Mouse (Mus musculus): ENCODE results near the gene Dus3l. TPM values are rescaled to one million over a fixed set of nuclear protein-coding genes. Genes with fewer than 3 reads are reported as not detected.

The Dus3l gene
- polyA plus RNA-seq, 1 experiment, result 40.1 TPM

- Histone ChIP-seq H3ac (ENCODE audit: control insufficient read depth, insufficient read length, low read depth) (no peak overlapping the region), H3K79me3 (ENCODE audit: low read depth) (no peaks in the 10 kb centered on the region), H3K4me3 (ENCODE audit: insufficient read depth, poor library complexity, severe bottlenecking) (no peak overlapping the region), H3K79me2 (ENCODE audit: control insufficient read depth, insufficient read depth) (no peaks in the 10 kb centered on the region), H3K27me3 (ENCODE audit: control insufficient read depth, insufficient read depth, insufficient read length) (peaks cover 34% of the 10 kb centered on the region), H3K36me3 (ENCODE audit: control insufficient read depth, insufficient read depth) (no peaks in the 10 kb centered on the region)
- TF ChIP-seq MAX (IDR thresholded peaks at IDR 0.05) (no peak), FOSL1 (IDR thresholded peaks at IDR 0.05; ENCODE audit: insufficient read depth, low read length, poor library complexity, severe bottlenecking) (no peak), CEBPB (IDR thresholded peaks at IDR 0.05; ENCODE audit: low read depth) (no peak), MYOD1 (IDR thresholded peaks at IDR 0.05; ENCODE audit: control insufficient read depth, insufficient read length, low read depth) (no peak), MYOG (IDR thresholded peaks at IDR 0.05; ENCODE audit: control insufficient read depth, extremely low read depth, insufficient read length) (no peak), CTCF (IDR thresholded peaks at IDR 0.05; ENCODE audit: control insufficient read depth, insufficient read depth, insufficient read length) (no peak), USF1 (IDR thresholded peaks at IDR 0.05; ENCODE audit: low read depth) (no peak)
Measured at GRCm38 (mm10) chr17:56728117-56728516, 36.4 kb upstream of the Dus3l start.

- TF ChIP-seq FOSL1 (IDR thresholded peaks at IDR 0.05; ENCODE audit: insufficient read depth, low read length, poor library complexity, severe bottlenecking), result no peak
- H3K36me3 ChIP-seq (ENCODE audit: control insufficient read depth, insufficient read depth), result no peaks in the 10 kb centered on the region
- H3K4me3 ChIP-seq (ENCODE audit: insufficient read depth, poor library complexity, severe bottlenecking), result no peak overlapping the region
- H3K79me2 ChIP-seq (ENCODE audit: control insufficient read depth, insufficient read depth), result no peaks in the 10 kb centered on the region
- H3K79me3 ChIP-seq (ENCODE audit: low read depth), result no peaks in the 10 kb centered on the region
- H3K27me3 ChIP-seq (ENCODE audit: control insufficient read depth, insufficient read depth, insufficient read length), result peaks cover 44% of the 10 kb centered on the region
- no peak overlapping the region for H3ac ChIP-seq (ENCODE audit: control insufficient read depth, insufficient read length, low read depth)
Measured at GRCm38 (mm10) chr17:56729151-56729550, 35.4 kb upstream of the Dus3l start.

- Histone ChIP-seq H3K36me3 (ENCODE audit: control insufficient read depth, insufficient read depth) (no peaks in the 10 kb centered on the region), H3K27me3 (ENCODE audit: control insufficient read depth, insufficient read depth, insufficient read length) (peaks cover 50% of the 10 kb centered on the region), H3K79me2 (ENCODE audit: control insufficient read depth, insufficient read depth) (no peaks in the 10 kb centered on the region), H3K79me3 (ENCODE audit: low read depth) (no peaks in the 10 kb centered on the region), H3ac (ENCODE audit: control insufficient read depth, insufficient read length, low read depth) (no peak overlapping the region), H3K4me3 (ENCODE audit: insufficient read depth, poor library complexity, severe bottlenecking) (no peak overlapping the region)
- TF ChIP-seq CEBPB (IDR thresholded peaks at IDR 0.05; ENCODE audit: low read depth), result no peak
- no peak for TF ChIP-seq MAX (IDR thresholded peaks at IDR 0.05)
- no peak for TF ChIP-seq USF1 (IDR thresholded peaks at IDR 0.05; ENCODE audit: low read depth)
- TF ChIP-seq CTCF (IDR thresholded peaks at IDR 0.05; ENCODE audit: control insufficient read depth, insufficient read depth, insufficient read length), result no peak
- no peak for TF ChIP-seq FOSL1 (IDR thresholded peaks at IDR 0.05; ENCODE audit: insufficient read depth, low read length, poor library complexity, severe bottlenecking)
- no peak for TF ChIP-seq MYOG (IDR thresholded peaks at IDR 0.05; ENCODE audit: control insufficient read depth, extremely low read depth, insufficient read length)
- no peak for TF ChIP-seq MYOD1 (IDR thresholded peaks at IDR 0.05; ENCODE audit: control insufficient read depth, insufficient read length, low read depth)
Measured at GRCm38 (mm10) chr17:56729656-56730055, 34.9 kb upstream of the Dus3l start.

GRCm38 (mm10) chr17:56736534-56736933 lies 28.0 kb upstream of the Dus3l start:
- no peaks in the 10 kb centered on the region for H3K79me2 ChIP-seq (ENCODE audit: control insufficient read depth, insufficient read depth)

GRCm38 (mm10) chr17:56738221-56738620 lies 26.3 kb upstream of the Dus3l start:
- Histone ChIP-seq H3K79me2 (ENCODE audit: control insufficient read depth, insufficient read depth) (no peaks in the 10 kb centered on the region), H3K36me3 (ENCODE audit: control insufficient read depth, insufficient read depth) (no peaks in the 10 kb centered on the region), H3ac (ENCODE audit: control insufficient read depth, insufficient read length, low read depth) (no peak overlapping the region), H3K4me3 (ENCODE audit: insufficient read depth, poor library complexity, severe bottlenecking) (no peak overlapping the region), H3K79me3 (ENCODE audit: low read depth) (no peaks in the 10 kb centered on the region), H3K27me3 (ENCODE audit: control insufficient read depth, insufficient read depth, insufficient read length) (peaks cover 68% of the 10 kb centered on the region)
- TF ChIP-seq CEBPB (IDR thresholded peaks at IDR 0.05; ENCODE audit: low read depth) (no peak), CTCF (IDR thresholded peaks at IDR 0.05; ENCODE audit: control insufficient read depth, insufficient read depth, insufficient read length) (no peak), MAX (IDR thresholded peaks at IDR 0.05) (no peak), MYOG (IDR thresholded peaks at IDR 0.05; ENCODE audit: control insufficient read depth, extremely low read depth, insufficient read length) (no peak), MYOD1 (IDR thresholded peaks at IDR 0.05; ENCODE audit: control insufficient read depth, insufficient read length, low read depth) (no peak), USF1 (IDR thresholded peaks at IDR 0.05; ENCODE audit: low read depth) (no peak), FOSL1 (IDR thresholded peaks at IDR 0.05; ENCODE audit: insufficient read depth, low read length, poor library complexity, severe bottlenecking) (no peak)

More at GRCm38 (mm10) chr17:56736534-56736933, 28.0 kb upstream of the Dus3l start:
- TF ChIP-seq CEBPB (IDR thresholded peaks at IDR 0.05; ENCODE audit: low read depth) (no peak), MYOD1 (IDR thresholded peaks at IDR 0.05; ENCODE audit: control insufficient read depth, insufficient read length, low read depth) (no peak), USF1 (IDR thresholded peaks at IDR 0.05; ENCODE audit: low read depth) (no peak), FOSL1 (IDR thresholded peaks at IDR 0.05; ENCODE audit: insufficient read depth, low read length, poor library complexity, severe bottlenecking) (no peak), CTCF (IDR thresholded peaks at IDR 0.05; ENCODE audit: control insufficient read depth, insufficient read depth, insufficient read length) (no peak), MYOG (IDR thresholded peaks at IDR 0.05; ENCODE audit: control insufficient read depth, extremely low read depth, insufficient read length) (no peak), MAX (IDR thresholded peaks at IDR 0.05) (no peak)
- no peak overlapping the region for H3ac ChIP-seq (ENCODE audit: control insufficient read depth, insufficient read length, low read depth)
- H3K4me3 ChIP-seq (ENCODE audit: insufficient read depth, poor library complexity, severe bottlenecking), result no peak overlapping the region
- H3K36me3 ChIP-seq (ENCODE audit: control insufficient read depth, insufficient read depth), result no peaks in the 10 kb centered on the region
- H3K27me3 ChIP-seq (ENCODE audit: control insufficient read depth, insufficient read depth, insufficient read length), result peaks cover 70% of the 10 kb centered on the region
- no peaks in the 10 kb centered on the region for H3K79me3 ChIP-seq (ENCODE audit: low read depth)

- Histone ChIP-seq H3K27me3 (ENCODE audit: control insufficient read depth, insufficient read depth, insufficient read length) (peaks cover 58% of the 10 kb centered on the region), H3K79me2 (ENCODE audit: control insufficient read depth, insufficient read depth) (no peaks in the 10 kb centered on the region)
Measured at GRCm38 (mm10) chr17:56740118-56740787, 24.3 kb upstream of the Dus3l start.

More at GRCm38 (mm10) chr17:56740118-56740787, 24.3 kb upstream of the Dus3l start:
- Histone ChIP-seq H3ac (ENCODE audit: control insufficient read depth, insufficient read length, low read depth) (no peak overlapping the region), H3K79me3 (ENCODE audit: low read depth) (no peaks in the 10 kb centered on the region), H3K4me3 (ENCODE audit: insufficient read depth, poor library complexity, severe bottlenecking) (no peak overlapping the region), H3K36me3 (ENCODE audit: control insufficient read depth, insufficient read depth) (no peaks in the 10 kb centered on the region)
- TF ChIP-seq MYOG (IDR thresholded peaks at IDR 0.05; ENCODE audit: control insufficient read depth, extremely low read depth, insufficient read length), result no peak
- TF ChIP-seq MYOD1 (IDR thresholded peaks at IDR 0.05; ENCODE audit: control insufficient read depth, insufficient read length, low read depth), result no peak
- TF ChIP-seq CEBPB (IDR thresholded peaks at IDR 0.05; ENCODE audit: low read depth), result no peak
- no peak for TF ChIP-seq FOSL1 (IDR thresholded peaks at IDR 0.05; ENCODE audit: insufficient read depth, low read length, poor library complexity, severe bottlenecking)
- TF ChIP-seq CTCF (IDR thresholded peaks at IDR 0.05; ENCODE audit: control insufficient read depth, insufficient read depth, insufficient read length), result no peak
- no peak for TF ChIP-seq USF1 (IDR thresholded peaks at IDR 0.05; ENCODE audit: low read depth)
